Mouse (Mus musculus): ENCODE measurements around the gene Ctnna3.

GRCm38 (mm10) chr10:64483281-64483680 is 1053.4 kb downstream of the Ctnna3 start:
- no peak for TF ChIP-seq CTCF (IDR thresholded peaks at IDR 0.05; ENCODE audit: low read depth)
- TF ChIP-seq EP300 (IDR thresholded peaks at IDR 0.05; ENCODE audit: low read depth): no peak

All from liver, postnatal 0 days (tissue).